Mouse (Mus musculus) urinary bladder, adult 2 months (tissue): Measurements from ENCODE around the gene Cyp26a1. TPM values are rescaled to one million over a fixed set of nuclear protein-coding genes. Genes with fewer than 3 reads are reported as not detected.

ENCODE experiments used
- DNase-seq: peaks from one replicate; pipeline ENCODE4 v3.0.0; 2022; ENCODE audit warnings: low spot score
- polyA plus RNA-seq: library from polyadenylated mRNA; depleted of rRNA; stranded (reverse); fragments of >200 nt; gene quantifications from 2 replicates; pipeline ENCODE4 v1.2.3, GENCODE M21; 2012; rRNA removed

Gene Cyp26a1
- polyA plus RNA-seq: 0.09 and 0.14 TPM in 2 replicates

- DNase-seq: no peak
Measured at GRCm38 (mm10) chr19:37697651-37698272, at the start of gene Cyp26a1. Cyp26a1 (plus strand) TSS chr19:37697798.

DNA sequence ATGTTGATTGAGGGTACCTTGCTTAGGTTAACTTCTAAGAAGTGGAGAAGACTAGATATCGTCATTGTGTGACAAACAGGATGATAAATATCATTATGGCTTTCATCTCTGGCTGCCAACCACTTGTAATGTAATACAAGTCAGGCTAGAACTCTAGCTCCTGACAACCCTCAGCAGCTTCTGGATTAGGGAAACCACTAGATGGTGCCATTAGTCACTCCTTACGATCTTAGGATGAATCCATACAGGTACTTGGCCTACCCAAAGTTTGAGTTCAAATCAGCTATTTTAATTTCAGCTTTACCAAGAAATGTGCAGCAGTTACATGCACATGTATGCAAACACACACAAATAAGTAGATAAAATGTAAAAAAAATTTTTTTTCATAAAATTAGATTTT lies 49.6 kb upstream of the Cyp26a1 start:
- no peak for DNase-seq

DNA sequence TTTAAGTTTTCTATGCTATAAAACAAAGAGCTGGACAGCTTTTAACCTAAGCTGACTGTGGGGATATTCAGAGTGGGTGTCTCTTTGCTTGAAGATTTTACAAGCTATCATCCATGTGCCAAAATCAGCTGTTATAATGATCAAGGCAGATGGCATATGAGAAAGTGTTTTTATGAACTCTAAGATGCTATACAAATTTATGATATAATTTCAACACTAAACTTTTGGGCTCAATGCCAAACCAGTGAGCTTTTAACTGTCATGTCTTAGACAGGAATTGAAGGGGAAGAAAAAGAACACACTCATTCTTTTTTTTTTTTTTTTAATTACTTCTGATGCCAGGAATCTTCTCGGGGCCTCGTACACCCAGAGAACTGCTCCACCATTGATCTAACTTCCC lies 47.1 kb upstream of the Cyp26a1 start:
- DNase-seq: no peak

- no peak for DNase-seq
Measured at GRCm38 (mm10) chr19:37654012-37654411, 43.6 kb upstream of the Cyp26a1 start.

DNA sequence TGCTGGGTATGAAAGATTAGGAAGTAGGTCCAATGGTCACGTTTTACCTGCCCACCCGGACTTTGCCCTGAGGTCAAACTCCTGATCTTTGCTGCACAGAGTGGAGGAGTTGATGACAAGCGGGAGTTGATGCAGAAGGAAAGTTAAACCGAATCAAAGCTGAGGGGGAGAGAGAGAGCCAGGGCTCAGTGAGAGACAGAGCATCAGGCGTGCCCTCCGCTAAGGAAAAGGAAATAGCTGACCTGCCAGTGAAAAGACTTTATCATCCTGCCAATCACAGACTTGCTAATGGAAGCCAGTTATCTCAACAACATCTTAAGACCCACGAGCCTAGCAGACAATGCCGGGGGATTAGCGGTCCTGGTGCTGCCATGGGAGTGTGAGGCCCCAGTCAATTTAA lies 41.2 kb upstream of the Cyp26a1 start:
- DNase-seq: no peak

DNA sequence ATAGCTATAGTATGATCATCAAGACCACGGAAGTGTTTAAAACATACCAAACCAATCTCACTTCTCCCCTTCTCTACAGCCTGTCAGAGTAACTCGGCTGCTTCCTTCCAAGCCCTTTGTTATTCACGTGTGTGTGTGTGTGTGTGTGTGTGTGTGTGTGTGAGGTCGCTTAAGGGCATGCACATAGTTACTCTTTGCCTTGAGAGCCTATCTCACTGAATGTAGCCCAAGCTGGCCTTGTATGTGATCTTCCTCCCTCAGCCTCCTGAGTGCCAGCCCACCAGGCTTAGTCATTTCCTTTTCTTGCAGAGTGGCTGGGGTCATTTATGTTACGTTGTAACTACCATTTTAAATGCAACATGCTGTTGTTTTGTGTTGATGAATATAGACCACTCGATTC lies 32.3 kb upstream of the Cyp26a1 start:
- DNase-seq: no peak

DNA sequence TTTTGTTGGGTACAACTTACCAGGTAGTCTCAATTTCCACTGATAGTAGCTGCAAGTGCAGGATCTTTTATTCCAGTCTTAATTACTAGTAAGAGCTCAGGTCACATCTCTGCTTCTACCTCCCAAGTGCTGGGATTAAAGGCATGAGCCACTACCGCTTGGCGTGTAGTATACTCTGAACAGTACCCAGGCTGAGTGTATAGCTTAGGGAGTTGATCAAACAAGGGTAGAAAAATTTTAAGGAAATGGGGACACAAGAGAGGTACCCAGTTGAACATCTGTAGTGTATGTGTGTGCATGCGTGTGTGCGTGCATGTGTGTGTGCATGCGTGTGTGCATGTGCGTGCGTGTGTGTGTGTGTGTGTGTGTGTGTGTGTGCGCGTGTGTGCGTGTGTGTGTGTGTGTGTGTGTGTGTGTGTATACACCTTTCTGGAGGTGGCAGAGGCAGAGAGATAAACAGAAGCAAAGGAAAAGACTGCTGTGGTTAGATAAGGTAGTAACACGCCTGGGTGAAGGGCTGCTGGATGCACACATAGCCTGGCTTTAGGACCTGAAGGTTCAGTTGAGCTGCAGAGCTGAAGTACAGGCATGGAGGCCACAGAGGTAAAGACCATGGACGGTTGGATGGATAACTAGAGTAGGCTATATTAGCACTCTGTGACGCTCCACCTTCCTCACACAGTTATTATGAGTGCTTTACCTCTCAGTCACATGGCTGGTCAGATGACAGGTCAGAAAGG lies 29.6 kb upstream of the Cyp26a1 start:
- no peak for DNase-seq

- no peak for DNase-seq
Measured at GRCm38 (mm10) chr19:37668657-37669056, 28.9 kb upstream of the Cyp26a1 start.

GRCm38 (mm10) chr19:37669486-37669885 lies 28.1 kb upstream of the Cyp26a1 start:
- DNase-seq: no peak

DNA sequence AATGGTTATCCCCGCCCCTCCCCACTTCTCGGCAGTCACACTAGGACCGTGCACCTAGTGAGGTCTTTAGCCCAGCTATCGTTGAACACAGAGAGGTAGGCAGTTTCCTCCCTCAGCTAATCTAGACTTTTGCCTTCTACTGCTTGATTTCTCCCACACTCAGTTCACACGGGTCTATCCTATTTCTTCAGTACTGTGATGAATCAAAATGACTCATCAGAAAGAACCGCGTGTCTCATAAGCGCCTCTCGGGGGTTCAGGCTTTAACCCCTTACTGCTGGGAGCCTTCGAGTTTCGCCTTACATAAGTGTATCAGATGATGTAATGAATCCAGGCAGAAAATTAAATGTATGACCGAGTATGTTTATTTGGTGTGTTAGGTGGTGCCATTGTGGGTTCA lies 24.2 kb upstream of the Cyp26a1 start:
- DNase-seq: no peak

DNA sequence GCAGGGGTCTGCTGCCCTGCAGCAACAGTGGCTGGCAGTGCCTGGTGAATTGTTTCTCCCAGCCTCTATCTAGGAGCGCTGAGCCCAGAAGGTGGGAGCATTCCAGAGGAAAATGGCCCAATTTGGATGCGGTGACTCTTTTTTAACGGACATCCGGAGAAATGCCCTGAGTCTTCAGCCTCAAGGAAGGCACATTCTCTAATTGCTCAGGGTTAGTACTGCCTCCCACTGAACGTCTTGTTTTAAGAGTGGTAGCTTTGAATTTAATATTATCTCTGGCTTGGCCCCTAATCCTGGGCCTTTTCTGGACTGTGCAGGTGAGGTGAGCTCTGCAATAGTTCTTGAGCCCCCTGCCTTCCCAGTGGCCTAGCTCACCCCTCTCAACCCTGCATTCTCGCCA lies 12.3 kb upstream of the Cyp26a1 start, which contains the start of gene Cyp26c1:
TSS of gene Cyp26c1 (plus strand) at position 301 of the 400 bp plus-strand sequence.
- DNase-seq: no peak

DNA sequence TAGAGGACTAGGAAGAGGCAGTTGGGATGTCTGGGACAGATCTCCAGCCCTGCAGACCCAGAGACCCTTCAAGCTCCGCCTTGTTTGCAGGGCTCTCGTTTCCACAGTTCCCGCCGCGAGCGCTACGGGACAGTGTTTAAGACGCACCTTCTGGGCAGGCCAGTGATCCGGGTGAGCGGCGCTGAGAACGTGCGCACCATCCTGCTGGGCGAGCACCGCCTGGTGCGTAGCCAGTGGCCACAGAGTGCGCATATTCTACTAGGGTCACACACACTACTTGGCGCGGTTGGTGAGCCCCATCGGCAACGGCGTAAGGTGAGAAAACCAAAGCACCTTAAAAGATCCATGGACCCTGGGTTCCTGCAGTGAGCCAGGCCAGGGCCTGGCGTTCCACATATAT lies 11.3 kb upstream of the Cyp26a1 start:
- no peak for DNase-seq

DNA sequence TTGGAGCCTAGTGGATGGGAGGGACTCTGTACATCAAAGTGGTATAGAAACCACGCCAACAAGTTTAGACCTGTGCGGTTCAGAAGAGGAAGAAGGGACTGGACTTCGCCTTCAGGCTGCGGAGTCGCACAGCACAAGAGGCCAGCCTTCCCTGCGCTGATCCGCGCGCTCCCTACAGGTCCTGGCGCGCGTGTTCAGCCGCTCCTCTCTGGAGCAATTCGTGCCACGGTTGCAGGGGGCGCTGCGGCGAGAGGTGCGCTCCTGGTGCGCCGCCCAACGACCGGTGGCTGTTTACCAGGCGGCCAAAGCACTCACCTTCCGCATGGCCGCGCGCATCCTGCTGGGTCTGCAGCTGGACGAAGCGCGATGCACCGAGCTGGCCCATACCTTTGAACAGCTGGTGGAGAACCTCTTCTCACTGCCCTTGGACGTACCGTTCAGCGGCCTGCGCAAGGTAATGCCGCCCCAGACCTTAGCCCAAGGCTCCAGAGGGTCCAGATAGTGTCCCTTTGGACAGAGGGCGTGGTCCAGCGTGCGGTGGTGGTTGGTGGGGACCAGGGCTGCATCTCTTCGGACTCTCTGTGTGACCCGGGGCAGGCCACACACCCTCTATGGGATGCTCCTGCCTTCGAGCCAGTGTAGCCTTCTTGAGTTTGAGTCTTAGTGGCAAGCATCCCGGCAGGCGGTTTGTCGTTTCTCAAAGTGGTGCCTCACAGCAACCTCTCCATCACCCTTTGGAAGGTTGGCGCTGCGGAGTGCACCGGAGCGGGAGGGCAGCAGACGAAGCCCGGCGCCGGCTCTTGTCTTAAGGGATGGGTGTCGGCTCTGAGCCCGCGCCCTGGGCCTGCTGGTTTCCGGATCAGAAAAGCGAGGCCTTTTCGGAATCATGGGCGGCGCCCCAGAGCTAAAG lies 10.4 kb upstream of the Cyp26a1 start:
- DNase-seq: no peak

DNA sequence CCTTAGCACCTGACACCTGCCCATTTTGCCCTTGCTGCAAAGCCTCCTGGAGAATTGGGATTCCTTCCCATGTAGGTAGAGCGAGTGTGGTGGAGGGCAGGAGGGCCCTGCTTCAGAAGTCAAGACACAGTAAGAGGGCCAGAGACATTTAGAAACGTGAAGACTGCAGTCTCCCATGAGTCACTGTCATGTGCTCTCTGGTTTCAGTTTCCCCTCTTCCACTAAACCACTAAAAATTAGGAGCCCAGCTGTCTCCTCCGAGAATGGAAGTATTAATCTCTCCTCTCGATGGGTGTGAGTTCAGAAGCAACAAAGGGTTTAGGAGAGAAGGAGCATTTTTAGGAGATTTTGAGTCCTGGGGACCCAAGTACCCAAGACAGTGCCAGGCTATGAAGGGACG lies 8.1 kb upstream of the Cyp26a1 start:
- DNase-seq: no peak

- DNase-seq: no peak
Measured at GRCm38 (mm10) chr19:37690716-37691115, 6.9 kb upstream of the Cyp26a1 start.

DNA sequence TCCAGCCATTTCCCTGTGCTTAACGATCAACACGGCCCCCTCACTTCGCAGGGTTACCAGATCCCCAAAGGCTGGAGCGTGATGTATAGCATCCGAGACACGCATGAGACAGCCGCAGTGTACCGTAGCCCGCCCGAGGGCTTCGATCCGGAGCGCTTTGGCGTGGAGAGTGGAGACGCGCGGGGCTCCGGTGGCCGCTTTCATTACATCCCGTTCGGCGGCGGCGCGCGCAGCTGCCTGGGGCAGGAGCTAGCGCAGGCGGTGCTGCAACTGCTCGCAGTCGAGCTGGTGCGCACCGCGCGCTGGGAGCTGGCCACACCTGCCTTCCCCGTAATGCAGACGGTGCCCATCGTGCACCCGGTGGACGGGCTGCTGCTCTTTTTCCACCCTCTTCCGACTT lies 4.7 kb upstream of the Cyp26a1 start:
- DNase-seq: no peak

GRCm38 (mm10) chr19:37695146-37695545 lies 2.5 kb upstream of the Cyp26a1 start:
- DNase-seq: no peak

DNA sequence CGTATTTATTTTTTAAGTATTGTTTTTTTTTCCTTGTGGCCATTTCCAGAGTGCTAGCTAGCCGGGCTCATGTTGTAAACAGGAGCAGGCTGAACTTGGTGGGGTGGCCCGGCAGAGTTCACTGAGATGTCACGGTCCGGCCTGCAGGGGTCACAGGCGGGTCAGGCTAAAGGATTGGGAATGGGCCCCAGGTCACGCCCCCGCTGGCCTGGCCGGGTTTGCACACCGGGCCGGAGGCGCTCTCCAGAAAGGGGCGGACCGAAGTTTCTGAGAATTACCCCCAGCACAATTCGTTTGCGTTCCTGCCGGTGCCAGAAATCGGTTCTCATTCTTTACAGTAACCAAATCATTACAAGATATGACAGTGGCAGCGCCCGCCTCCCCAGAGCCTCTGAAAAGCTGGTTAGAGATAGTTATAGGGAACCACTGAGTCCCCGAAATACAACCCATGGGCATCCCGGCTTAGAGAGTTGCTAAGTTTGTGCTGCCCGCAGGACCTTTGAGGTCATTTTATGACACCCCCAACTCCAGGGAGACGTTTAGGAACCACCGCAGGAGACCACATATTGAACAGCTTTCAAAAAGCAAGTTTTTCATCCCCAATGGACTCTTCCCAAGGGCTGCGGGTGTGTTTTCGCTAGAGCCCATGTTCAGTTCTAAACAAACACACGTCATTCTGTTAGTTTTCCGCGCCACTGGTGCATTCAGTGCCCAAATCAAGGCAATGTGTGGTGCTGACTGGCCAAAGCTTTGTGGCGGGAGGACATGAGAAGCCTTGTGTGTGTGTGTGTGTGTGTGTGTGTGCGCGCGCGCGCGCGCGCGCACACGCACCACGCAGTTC lies 1.6 kb upstream of the Cyp26a1 start:
- no peak for DNase-seq

GRCm38 (mm10) chr19:37696603-37697334 lies 829 bp upstream of the Cyp26a1 start:
- no peak for DNase-seq

- DNase-seq: no peak
Measured at GRCm38 (mm10) chr19:37697335-37697636, 312 bp upstream of the Cyp26a1 start.
